Mouse (Mus musculus): Measurements from ENCODE around the gene Kcnh1. TPM values are rescaled to one million over a fixed set of nuclear protein-coding genes. Genes with fewer than 3 reads are reported as not detected.
A peak's percentile ranks its signal among the peaks of the same experiment; 100 is the strongest.

Gene Kcnh1
- polyA plus RNA-seq, 1 experiment from 2014 or later: 1.3 TPM

DNA sequence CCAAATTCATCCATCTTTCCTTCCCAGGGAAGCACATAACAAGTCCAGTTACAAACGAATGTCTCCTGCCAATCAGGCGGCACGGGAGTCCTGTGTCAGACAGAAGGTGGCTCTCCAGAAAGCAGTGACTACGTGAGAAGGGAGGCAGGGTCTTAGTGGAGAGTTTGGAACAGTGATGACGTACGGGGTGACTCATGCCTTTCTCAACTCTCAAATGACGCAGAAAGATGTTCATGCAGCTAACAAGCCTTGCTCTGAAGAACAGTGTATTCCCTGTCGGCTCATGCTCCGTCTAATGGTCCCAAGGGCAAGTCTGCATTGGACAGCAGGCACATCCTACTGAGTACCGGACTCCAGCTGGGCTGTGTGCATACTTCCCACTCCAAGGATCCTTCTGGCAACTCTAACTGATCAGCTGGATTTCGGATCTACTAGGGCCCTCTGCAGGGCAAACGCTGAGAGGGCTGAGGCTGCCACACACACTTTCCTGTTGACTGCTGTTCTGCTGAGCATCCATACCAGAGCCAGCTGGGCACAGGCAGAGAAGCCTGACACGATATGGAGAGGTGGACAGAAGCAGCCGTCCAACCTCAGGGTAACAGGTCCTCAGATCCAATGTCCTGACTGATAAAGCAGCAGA lies 335.3 kb downstream of the Kcnh1 start:
- H3K27me3 ChIP-seq (ENCODE audit: insufficient read depth, low read length): no peaks in the 10 kb centered on the region
- H3K9ac ChIP-seq (ENCODE audit: low read depth, low read length): no peak overlapping the region
- ATAC-seq (replicated peaks; ENCODE audit: low FRiP score, low read depth) (no peak), DNase-seq (ENCODE audit: low spot score) (no peak)
- WGBS: 71% methylated on average over 14 of the region's 14 CpGs
- no peak overlapping the region for H3K4me2 ChIP-seq (ENCODE audit: low read length)
- no peaks in the 10 kb centered on the region for H3K36me3 ChIP-seq (ENCODE audit: insufficient read depth, low read length)
- H3K4me3 ChIP-seq (replicated peaks; ENCODE audit: low read depth, low read length): no peak overlapping the region
- H3K4me1 ChIP-seq (replicated peaks; ENCODE audit: insufficient read depth, low read length): peaks cover 1% of the 10 kb centered on the region; the same call in 1 of the 2 replicates
- no peak overlapping the region for H3K27ac ChIP-seq
- H3K9me3 ChIP-seq (replicated peaks; ENCODE audit: low read length): no peaks in the 10 kb centered on the region
- TF ChIP-seq CTCF (IDR thresholded peaks at IDR 0.05; ENCODE audit: low read depth): peak; percentile 18; the same call in 1 of the 2 replicates

DNA sequence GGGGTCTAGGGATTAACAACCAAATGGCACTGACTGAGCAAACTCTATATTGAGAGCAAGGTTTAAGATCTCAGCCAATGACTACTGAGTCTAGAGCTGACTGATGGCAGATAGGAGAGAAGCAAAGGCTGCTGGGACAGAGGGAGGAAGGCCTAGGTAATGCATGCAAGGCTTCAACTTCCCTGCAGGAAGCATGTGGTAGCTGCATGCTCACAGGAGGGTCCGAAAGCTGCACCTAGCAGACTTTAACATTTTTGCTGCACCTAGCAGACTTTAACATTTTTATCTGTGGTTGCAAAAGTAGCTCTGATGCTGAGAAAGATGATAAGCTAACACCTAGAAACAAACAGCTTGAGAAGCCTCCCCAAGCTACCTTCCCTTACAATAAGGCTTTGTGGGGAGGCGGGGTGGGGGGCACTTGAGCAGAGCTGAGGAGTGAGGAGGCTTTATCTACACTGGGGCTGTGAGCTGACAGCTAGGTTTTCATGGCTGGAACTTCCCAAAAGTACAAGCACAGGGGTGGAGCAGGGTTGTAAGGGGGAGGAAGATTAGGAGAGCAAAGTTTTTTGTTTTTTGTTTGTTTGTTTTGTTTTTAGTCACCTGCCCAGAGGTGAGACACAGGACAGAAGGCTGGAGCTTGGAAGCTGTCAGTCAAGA lies 341.0 kb downstream of the Kcnh1 start:
- Histone ChIP-seq H3K36me3 (ENCODE audit: insufficient read depth, low read length) (no peaks in the 10 kb centered on the region), H3K4me2 (ENCODE audit: low read length) (no peak overlapping the region), H3K9ac (ENCODE audit: low read depth, low read length) (no peak overlapping the region), H3K27ac (no peak overlapping the region), H3K4me3 (replicated peaks; ENCODE audit: low read depth, low read length) (no peak overlapping the region), H3K9me3 (replicated peaks; ENCODE audit: low read length) (no peaks in the 10 kb centered on the region), H3K27me3 (ENCODE audit: insufficient read depth, low read length) (no peaks in the 10 kb centered on the region), H3K4me1 (replicated peaks; ENCODE audit: insufficient read depth, low read length) (no peaks in the 10 kb centered on the region)
- WGBS: 82% methylated on average over 2 of the region's 2 CpGs
- DNase-seq (ENCODE audit: low spot score) (no peak), ATAC-seq (replicated peaks; ENCODE audit: low FRiP score, low read depth) (no peak)
- no peak for TF ChIP-seq CTCF (IDR thresholded peaks at IDR 0.05; ENCODE audit: low read depth)

DNA sequence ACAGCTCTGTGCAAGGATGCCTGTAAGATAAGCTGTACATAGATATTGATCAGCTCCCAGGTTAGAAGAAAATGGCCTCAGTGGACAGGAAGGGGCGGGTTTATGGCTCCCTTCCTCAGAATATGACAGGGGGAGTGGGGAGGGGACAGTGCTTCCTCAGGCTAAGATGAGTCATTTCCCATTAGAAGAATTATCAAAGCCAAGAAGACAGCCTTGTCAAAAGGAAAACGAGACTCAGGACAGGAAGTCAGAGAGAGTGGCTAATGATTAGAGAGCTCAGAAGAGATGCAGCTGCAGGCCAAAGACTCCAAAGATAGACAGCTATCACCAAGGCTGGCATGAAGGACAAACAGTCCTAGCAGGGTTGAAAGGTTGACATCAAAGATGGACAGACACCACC lies 341.6 kb downstream of the Kcnh1 start:
- 41% methylated on average over 2 of the region's 2 CpGs for WGBS
- H3K27me3 ChIP-seq (ENCODE audit: insufficient read depth, low read length): no peaks in the 10 kb centered on the region
- H3K36me3 ChIP-seq (ENCODE audit: insufficient read depth, low read length): no peaks in the 10 kb centered on the region
- no peak overlapping the region for H3K9ac ChIP-seq (ENCODE audit: low read depth, low read length)
- no peak overlapping the region for H3K4me2 ChIP-seq (ENCODE audit: low read length)
- no peak for ATAC-seq (replicated peaks; ENCODE audit: low FRiP score, low read depth)
- no peaks in the 10 kb centered on the region for H3K9me3 ChIP-seq (replicated peaks; ENCODE audit: low read length)
- no peaks in the 10 kb centered on the region for H3K4me1 ChIP-seq (replicated peaks; ENCODE audit: insufficient read depth, low read length)
- H3K4me3 ChIP-seq (replicated peaks; ENCODE audit: low read depth, low read length): no peak overlapping the region
- DNase-seq (ENCODE audit: low spot score): no peak
- TF ChIP-seq CTCF (IDR thresholded peaks at IDR 0.05; ENCODE audit: low read depth): no peak
- no peak overlapping the region for H3K27ac ChIP-seq

DNA sequence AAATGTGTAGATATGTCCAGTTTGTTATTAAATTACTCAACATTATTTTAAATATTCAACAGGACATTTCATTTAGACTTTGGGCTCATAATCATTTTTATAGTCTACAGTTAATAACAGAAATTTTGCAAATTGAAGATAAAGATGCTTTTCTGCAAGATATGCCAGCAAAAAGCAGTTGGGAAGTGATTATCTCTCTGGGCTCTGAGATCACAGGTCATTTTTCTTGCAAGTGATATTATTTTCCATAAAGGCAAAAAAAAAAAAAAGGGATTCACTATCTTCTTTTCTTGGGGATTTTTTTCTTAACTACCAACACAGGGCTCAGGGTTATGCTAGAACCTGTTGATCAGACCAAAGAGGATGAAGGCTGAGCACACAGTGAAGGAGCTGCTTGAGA lies 342.4 kb downstream of the Kcnh1 start:
- ATAC-seq (replicated peaks; ENCODE audit: low FRiP score, low read depth): no peak
- no peak for TF ChIP-seq CTCF (IDR thresholded peaks at IDR 0.05; ENCODE audit: low read depth)

DNA sequence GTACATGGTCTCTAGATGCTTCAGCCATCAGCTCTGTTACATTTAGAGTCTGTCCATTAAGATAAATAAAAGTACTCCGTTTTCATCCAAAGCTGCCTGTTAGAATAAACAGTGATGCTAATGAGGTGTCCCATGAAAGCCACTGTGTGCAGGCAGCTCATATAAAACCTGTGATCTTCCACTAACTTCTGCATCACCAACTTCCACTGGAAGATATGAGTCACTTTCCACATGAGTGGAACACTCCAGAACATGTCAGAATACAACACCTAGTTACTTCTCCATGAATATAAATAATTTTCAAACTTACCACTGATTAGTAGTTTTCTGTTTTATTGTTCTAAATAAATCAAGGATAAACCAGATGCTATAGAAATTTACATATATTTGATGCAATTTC lies 345.9 kb downstream of the Kcnh1 start:
- DNase-seq (ENCODE audit: low spot score) (no peak), ATAC-seq (replicated peaks; ENCODE audit: low FRiP score, low read depth) (no peak)
- no peak overlapping the region for H3K4me2 ChIP-seq (ENCODE audit: low read length)
- 43% methylated on average over 1 of the region's 1 CpGs for WGBS
- TF ChIP-seq CTCF (IDR thresholded peaks at IDR 0.05; ENCODE audit: low read depth): no peak
- no peaks in the 10 kb centered on the region for H3K27me3 ChIP-seq (ENCODE audit: insufficient read depth, low read length)
- no peaks in the 10 kb centered on the region for H3K9me3 ChIP-seq (replicated peaks; ENCODE audit: low read length)
- no peaks in the 10 kb centered on the region for H3K36me3 ChIP-seq (ENCODE audit: insufficient read depth, low read length)
- no peak overlapping the region for H3K4me3 ChIP-seq (replicated peaks; ENCODE audit: low read depth, low read length)
- no peak overlapping the region for H3K27ac ChIP-seq
- no peaks in the 10 kb centered on the region for H3K4me1 ChIP-seq (replicated peaks; ENCODE audit: insufficient read depth, low read length)
- H3K9ac ChIP-seq (ENCODE audit: low read depth, low read length): no peak overlapping the region

More for the DNA sequence above, 342.4 kb downstream of the Kcnh1 start:
- Histone ChIP-seq H3K4me3 (replicated peaks; ENCODE audit: low read depth, low read length) (no peak overlapping the region), H3K4me2 (ENCODE audit: low read length) (no peak overlapping the region), H3K27me3 (ENCODE audit: insufficient read depth, low read length) (no peaks in the 10 kb centered on the region), H3K27ac (no peak overlapping the region), H3K36me3 (ENCODE audit: insufficient read depth, low read length) (no peaks in the 10 kb centered on the region), H3K9ac (ENCODE audit: low read depth, low read length) (no peak overlapping the region), H3K9me3 (replicated peaks; ENCODE audit: low read length) (no peaks in the 10 kb centered on the region), H3K4me1 (replicated peaks; ENCODE audit: insufficient read depth, low read length) (no peaks in the 10 kb centered on the region)
- no peak for DNase-seq (ENCODE audit: low spot score)

DNA sequence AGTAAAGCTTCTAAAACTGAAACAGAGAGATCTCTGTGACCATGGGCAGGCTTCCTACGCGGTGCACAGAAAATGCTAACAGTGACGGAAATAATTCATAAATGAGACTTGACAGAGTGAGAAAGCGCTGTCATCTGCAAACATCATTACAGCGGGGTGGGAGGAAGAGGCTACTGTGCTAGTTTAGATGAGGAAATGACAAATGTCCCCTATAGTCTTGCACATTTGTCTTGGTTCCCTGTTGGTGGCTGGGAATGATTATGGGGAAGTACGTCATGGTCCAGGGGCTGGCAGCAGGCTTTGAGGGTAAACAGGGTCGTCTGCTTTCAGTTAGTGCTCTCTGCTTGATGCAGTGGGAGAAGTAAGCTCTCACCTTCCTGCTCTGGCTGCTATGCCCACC lies 346.6 kb downstream of the Kcnh1 start:
- no peak overlapping the region for H3K9ac ChIP-seq (ENCODE audit: low read depth, low read length)
- DNase-seq (ENCODE audit: low spot score) (peak; percentile 19), ATAC-seq (replicated peaks; ENCODE audit: low FRiP score, low read depth) (no peak)
- no peak for TF ChIP-seq CTCF (IDR thresholded peaks at IDR 0.05; ENCODE audit: low read depth)
- no peak overlapping the region for H3K4me3 ChIP-seq (replicated peaks; ENCODE audit: low read depth, low read length)
- WGBS: 60% methylated on average over 7 of the region's 7 CpGs
- H3K27ac ChIP-seq: no peak overlapping the region
- H3K36me3 ChIP-seq (ENCODE audit: insufficient read depth, low read length): no peaks in the 10 kb centered on the region
- H3K4me2 ChIP-seq (ENCODE audit: low read length): no peak overlapping the region
- H3K9me3 ChIP-seq (replicated peaks; ENCODE audit: low read length): no peaks in the 10 kb centered on the region
- no peaks in the 10 kb centered on the region for H3K4me1 ChIP-seq (replicated peaks; ENCODE audit: insufficient read depth, low read length)
- H3K27me3 ChIP-seq (ENCODE audit: insufficient read depth, low read length): no peaks in the 10 kb centered on the region

All from kidney, postnatal 0 days (tissue).